Mouse (Mus musculus): ENCODE data around the gene Hmgn2.

GRCm38 (mm10) chr4:133971741-133972140, 3.3 kb upstream of the Hmgn2 start:
- TF ChIP-seq USF2 (IDR thresholded peaks at IDR 0.05; ENCODE audit: borderline replicate concordance in 1 of 2, insufficient read depth in 1 of 2, low read depth in 1 of 2, low read length in 2 of 2) = no peak
- TF ChIP-seq GABPA (IDR thresholded peaks at IDR 0.05; ENCODE audit: low read depth, low read length) = no peak
- no peak for TF ChIP-seq POLR2AphosphoS5 (IDR thresholded peaks at IDR 0.05; ENCODE audit: borderline replicate concordance, low read depth, low read length)
